ENCODE assay signal across 9 mouse cellular contexts in genomic region chr17:83964454-83965211, GRCm38 (mm10).
A peak's percentile ranks its signal among the peaks of the same experiment; 100 is the strongest.
DNase-seq lines count a peak whose midpoint lies in the region; ATAC-seq and TF ChIP-seq lines count a peak whose summit lies in the region.
"Had no signal": no experiment of that assay in that cellular context is flagged by ENCODE, and none has a peak within 500 bp of the region (broad histone marks: within the 10 kb centered on the region; RNA-seq: fewer than 3 reads in every experiment).

No protein-coding gene starts in this region.

- H3K27ac ChIP-seq in heart, embryonic 11.5 days (ENCODE audit: low read depth, low read length) = peak overlapping the region; percentile 30; the same call in 1 of the 2 replicates
- peak overlapping the region; percentile 69 for H3K27ac ChIP-seq in midbrain, embryonic 10.5 days (replicated peaks)
- H3K27ac ChIP-seq in midbrain, embryonic 11.5 days (ENCODE audit: low read depth, low read length) = no peak overlapping the region
- H3K27ac ChIP-seq in intestine, embryonic 16.5 days (ENCODE audit: low read length) = 0 out of 2 replicates have a peak overlapping the region, but pooled peaks have one; percentile 8
- peak overlapping the region; percentile 53; the same call in 1 of the 2 replicates for H3K27ac ChIP-seq in stomach, postnatal 0 days (replicated peaks)

- H3K36me3 ChIP-seq in heart, embryonic 11.5 days (ENCODE audit: control insufficient read depth, insufficient read depth, low read length) = no peaks in the 10 kb centered on the region
- no peaks in the 10 kb centered on the region for H3K36me3 ChIP-seq in midbrain, embryonic 10.5 days
- no peaks in the 10 kb centered on the region for H3K36me3 ChIP-seq in midbrain, embryonic 11.5 days (ENCODE audit: control insufficient read depth, insufficient read depth, low read length)
- no peaks in the 10 kb centered on the region; the same call in 1 of the 2 replicates for H3K36me3 ChIP-seq in intestine, embryonic 16.5 days (ENCODE audit: control insufficient read depth, insufficient read depth, low read length)
- no peaks in the 10 kb centered on the region for H3K36me3 ChIP-seq in stomach, postnatal 0 days (ENCODE audit: control insufficient read depth, insufficient read depth, low read length)

- no peak overlapping the region for H3K4me3 ChIP-seq in heart, embryonic 11.5 days (ENCODE audit: low read depth, low read length)
- H3K4me3 ChIP-seq in midbrain, embryonic 10.5 days = no peak overlapping the region
- no peak overlapping the region for H3K4me3 ChIP-seq in midbrain, embryonic 11.5 days (ENCODE audit: low read depth, low read length)
- no peak overlapping the region for H3K4me3 ChIP-seq in intestine, embryonic 16.5 days (ENCODE audit: low read length)
- H3K4me3 ChIP-seq in stomach, postnatal 0 days (ENCODE audit: low read depth, low read length) = no peak overlapping the region

- no peak for DNase-seq in heart, postnatal 36 days
- DNase-seq in midbrain, embryonic 10.5 days (ENCODE audit: low spot score) = no peak
- no peak for DNase-seq in midbrain, embryonic 11.5 days (ENCODE audit: low spot score, missing footprints)
- DNase-seq in stomach, postnatal 0 days (ENCODE audit: low spot score) = no peak
- no peak for DNase-seq in layer of hippocampus, adult 18-20 months (ENCODE audit: low spot score in 2 of 2)
- no peak for DNase-seq in left cerebral cortex, adult 9 months (ENCODE audit: low spot score in 2 of 2)

- H3K27me3 ChIP-seq in heart, embryonic 11.5 days (ENCODE audit: control insufficient read depth, insufficient read depth, low read length) = no peaks in the 10 kb centered on the region
- peaks cover 20% of the 10 kb centered on the region for H3K27me3 ChIP-seq in midbrain, embryonic 10.5 days (ENCODE audit: low read depth, poor library complexity, severe bottlenecking)
- H3K27me3 ChIP-seq in midbrain, embryonic 11.5 days (ENCODE audit: control insufficient read depth, insufficient read depth, low read length) = no peaks in the 10 kb centered on the region
- no peaks in the 10 kb centered on the region for H3K27me3 ChIP-seq in intestine, embryonic 16.5 days (replicated peaks; ENCODE audit: control insufficient read depth, insufficient read depth, low read length)
- no peaks in the 10 kb centered on the region for H3K27me3 ChIP-seq in stomach, postnatal 0 days (ENCODE audit: control insufficient read depth, insufficient read depth, low read length)

- intact Hi-C loops in heart, postnatal 36 days (cut with DNase I) = no loop called here

- peaks cover 20% of the 10 kb centered on the region for H3K4me1 ChIP-seq in heart, embryonic 11.5 days (ENCODE audit: control insufficient read depth, insufficient read depth, low read length)
- H3K4me1 ChIP-seq in midbrain, embryonic 10.5 days = peaks cover 37% of the 10 kb centered on the region
- 0 out of 2 replicates have a peak, but pooled peaks cover 2% of the 10 kb centered on the region for H3K4me1 ChIP-seq in midbrain, embryonic 11.5 days (ENCODE audit: control insufficient read depth, insufficient read depth, low read length)
- H3K4me1 ChIP-seq in intestine, embryonic 16.5 days (ENCODE audit: control insufficient read depth, insufficient read depth, low read length) = peaks cover 55% of the 10 kb centered on the region
- peaks cover 15% of the 10 kb centered on the region for H3K4me1 ChIP-seq in stomach, postnatal 0 days (replicated peaks; ENCODE audit: control insufficient read depth, insufficient read depth)

- no peak for ATAC-seq in heart, embryonic 11.5 days (replicated peaks; ENCODE audit: insufficient number of reproducible peaks, low FRiP score, low TSS enrichment)
- no peak for ATAC-seq in midbrain, embryonic 11.5 days (ENCODE audit: low FRiP score)
- ATAC-seq in intestine, embryonic 16.5 days = no peak
- no peak for ATAC-seq in stomach, postnatal 0 days (ENCODE audit: low FRiP score, low TSS enrichment)
- ATAC-seq: midbrain, embryonic 16.5 days had no signal

- WGBS in heart, embryonic 11.5 days (ENCODE audit: insufficient replicate concordance) = 34% methylated on average over 13 of the region's 13 CpGs
- 43% methylated on average over 13 of the region's 13 CpGs for WGBS in midbrain, embryonic 10.5 days
- 45% methylated on average over 13 of the region's 13 CpGs for WGBS in midbrain, embryonic 11.5 days
- 60% methylated on average over 13 of the region's 13 CpGs for WGBS in intestine, embryonic 16.5 days
- 56% methylated on average over 13 of the region's 13 CpGs for WGBS in stomach, postnatal 0 days

- TF ChIP-seq CTCF in stomach, postnatal 0 days (IDR thresholded peaks at IDR 0.05; ENCODE audit: low read depth) = no peak

- no peaks in the 10 kb centered on the region for H3K9me3 ChIP-seq in heart, embryonic 11.5 days (replicated peaks; ENCODE audit: control insufficient read depth, low read length)
- H3K9me3 ChIP-seq in midbrain, embryonic 10.5 days (replicated peaks) = no peaks in the 10 kb centered on the region; the same call in 1 of the 2 replicates
- no peaks in the 10 kb centered on the region; the same call in 1 of the 2 replicates for H3K9me3 ChIP-seq in midbrain, embryonic 11.5 days (ENCODE audit: control insufficient read depth, low read length)
- H3K9me3 ChIP-seq in intestine, embryonic 16.5 days (ENCODE audit: control insufficient read depth, low read length) = no peaks in the 10 kb centered on the region
- no peaks in the 10 kb centered on the region for H3K9me3 ChIP-seq in stomach, postnatal 0 days (ENCODE audit: control insufficient read depth, low read length)

- H3K9ac ChIP-seq in heart, embryonic 11.5 days (ENCODE audit: low read depth, low read length) = no peak overlapping the region
- H3K9ac ChIP-seq in midbrain, embryonic 11.5 days (ENCODE audit: low read length) = no peak overlapping the region
- 0 out of 2 replicates have a peak overlapping the region, but pooled peaks have one; percentile 4 for H3K9ac ChIP-seq in intestine, embryonic 16.5 days (ENCODE audit: low read depth, low read length)
- no peak overlapping the region for H3K9ac ChIP-seq in stomach, postnatal 0 days (ENCODE audit: low read length)

- H3K4me2 ChIP-seq in heart, embryonic 11.5 days = no peak overlapping the region
- no peak overlapping the region for H3K4me2 ChIP-seq in midbrain, embryonic 11.5 days
- no peak overlapping the region for H3K4me2 ChIP-seq in intestine, embryonic 16.5 days (ENCODE audit: low read depth, low read length)
- H3K4me2 ChIP-seq in stomach, postnatal 0 days (replicated peaks; ENCODE audit: low read depth) = no peak overlapping the region

- TF ChIP-seq EP300 in stomach, postnatal 0 days (optimal IDR thresholded peaks at IDR 0.05) = no peak
